In genomic region chr13:4190904-4191303, GRCm38 (mm10) we compare ENCODE assay signal across 8 mouse cellular contexts. TPM values are rescaled to one million over a fixed set of nuclear protein-coding genes. Genes with fewer than 3 reads are reported as not detected.
A peak's percentile ranks its signal among the peaks of the same experiment; 100 is the strongest.
DNase-seq lines count a peak whose midpoint lies in the region.

Akr1c13 (plus strand) TSS chr13:4191150.

- no peaks in the 10 kb centered on the region for H3K9me3 ChIP-seq in midbrain, embryonic 10.5 days (replicated peaks)

- H3K4me3 ChIP-seq in midbrain, embryonic 10.5 days = no peak within 1 kb of the TSS

- 91% methylated on average over 3 of the region's 3 CpGs for WGBS in midbrain, embryonic 10.5 days

- peak; percentile 34 for DNase-seq in adrenal gland, adult 2 months
- no peak for DNase-seq in adrenal gland, adult 18-20 months (ENCODE audit: low spot score in 2 of 2)
- peak; percentile 59 for DNase-seq in thymus, postnatal 0 days (ENCODE audit: low spot score)
- no peak for DNase-seq in thymus, postnatal 36 days
- peak; percentile 42 to 55 for DNase-seq in kidney, postnatal 25 days
- peak; percentile 26 for DNase-seq in monocyte, adult 2 months (ENCODE audit: low read depth in 1 of 2, low spot score in 2 of 2)
- DNase-seq in midbrain, embryonic 10.5 days (ENCODE audit: low spot score) = no peak
- no peak for DNase-seq in layer of hippocampus, adult 9-10 months (ENCODE audit: low spot score)

- no peaks in the 10 kb centered on the region for H3K27me3 ChIP-seq in midbrain, embryonic 10.5 days (ENCODE audit: low read depth, poor library complexity, severe bottlenecking)

- H3K4me1 ChIP-seq in midbrain, embryonic 10.5 days = no peaks in the 10 kb centered on the region

- no peak within 1 kb of the TSS for H3K27ac ChIP-seq in midbrain, embryonic 10.5 days (replicated peaks)

- H3K36me3 ChIP-seq in midbrain, embryonic 10.5 days = no peaks in the 10 kb centered on the region

RNA-seq across cellular contexts. Expression of gene Akr1c13, which starts in this region (rescaled TPM):
- total RNA-seq in adrenal gland, adult 2 months (2021) = 10 to 100 TPM in 1 of 2 experiments, 1 to 10 TPM in 1; 6.5 to 25.1 TPM
- 3.0 and 3.4 TPM in 2 replicates for polyA plus RNA-seq in adrenal gland, adult 2 months (2012; rRNA removed)
- total RNA-seq in adrenal gland, adult 18-20 months (2021) = 10 to 100 TPM in 1 of 2 experiments, 1 to 10 TPM in 1; 8.7 to 18.3 TPM
- polyA plus RNA-seq in thymus, postnatal 0 days (2015; fragmentation: Nextera tagmentation; extraction: Ambion mirVana) = 125 and 129 TPM in 2 replicates
- 0.45 and 0.60 TPM in 2 replicates for polyA plus RNA-seq in midbrain, embryonic 10.5 days (2016; fragmentation: Nextera tagmentation; extraction: Ambion mirVana)

Comparison
In these comparisons a context has a peak if more than half of its experiments do, and no peak if none do; other contexts are left out.
1. RNA of gene Akr1c13 (polyA plus RNA-seq): 125 to 129 TPM in thymus, postnatal 0 days; 3.0 to 3.4 TPM in adrenal gland, adult 2 months and 0.45 to 0.60 TPM in midbrain, embryonic 10.5 days; every median in the first group is over 10 times any median in the second.
2. DNase-seq: peak in adrenal gland, adult 2 months (single experiment), thymus, postnatal 0 days (single experiment), kidney, postnatal 25 days (2 of 2) and monocyte, adult 2 months (2 of 2); none in adrenal gland, adult 18-20 months (0 of 2), thymus, postnatal 36 days (0 of 2), midbrain, embryonic 10.5 days (single experiment) and layer of hippocampus, adult 9-10 months (single experiment).